Mouse (Mus musculus) CH12.LX (cell line): ENCODE data around the gene Elf5. TPM values are rescaled to one million over a fixed set of nuclear protein-coding genes. Genes with fewer than 3 reads are reported as not detected.

ENCODE experiments used
- DNase-seq: peaks from one replicate; pipeline ENCODE4 v3.0.0-alpha.2; 2013; ENCODE audit errors: extremely low read depth
- H3K27ac ChIP-seq: 2 replicates; pipeline ENCODE4 v1.5.1; 2012; ENCODE audit warnings: low read depth, mild to moderate bottlenecking, control low read depth, moderate library complexity; ENCODE audit not compliant: insufficient read depth
- H3K27me3 ChIP-seq: replicated peaks from 2 replicates; pipeline ENCODE3; 2012; ENCODE audit warnings: inconsistent platforms
- H3K36me3 ChIP-seq, 2 experiments: replicated peaks in 1 of 2; 2 replicates each; pipeline versions ENCODE3 to v1.6.1; 2012; ENCODE audit warnings: inconsistent platforms in 1 of 2, low read length in 1 of 2, mild to moderate bottlenecking in 1 of 2, mixed read lengths in 1 of 2, moderate library complexity in 1 of 2; ENCODE audit not compliant: control insufficient read depth in 1 of 2, insufficient read depth in 1 of 2
- H3K4me1 ChIP-seq, 2 experiments: 2 replicates each; pipeline ENCODE4 v1.6.1; 2012; ENCODE audit warnings: inconsistent platforms in 1 of 2, moderate library complexity in 1 of 2; ENCODE audit not compliant: insufficient read depth in 2 of 2, control insufficient read depth in 1 of 2
- H3K4me2 ChIP-seq: 2 replicates; pipeline ENCODE4 v1.6.1; 2012; ENCODE audit warnings: low read depth, mild to moderate bottlenecking, control low read depth; ENCODE audit not compliant: poor library complexity, insufficient read depth, severe bottlenecking
- H3K4me3 ChIP-seq, 3 experiments: fragments of 150-350 bp in 1 of 3; sonication (generic) in 1 of 3; replicated peaks in 1 of 3; 2 replicates each; pipeline versions ENCODE3 to v1.5.1; 2011 to 2012; ENCODE audit warnings: low read depth in 2 of 3, low read length in 2 of 3, mild to moderate bottlenecking in 2 of 3, moderate library complexity in 2 of 3, control low read depth in 1 of 3, improper control_type of control experiment in 1 of 3, inconsistent platforms in 1 of 3, mixed read lengths in 1 of 3; ENCODE audit not compliant: poor library complexity in 1 of 3
- H3K79me2 ChIP-seq: replicated peaks from 2 replicates; pipeline ENCODE4 v1.6.1; 2012; ENCODE audit warnings: mild to moderate bottlenecking, moderate library complexity; ENCODE audit not compliant: control insufficient read depth, poor library complexity, insufficient read depth, severe bottlenecking; ENCODE audit errors: extremely low read depth
- H3K9ac ChIP-seq: 2 replicates; pipeline ENCODE4 v1.6.1; 2012; ENCODE audit warnings: low read depth, mild to moderate bottlenecking, control low read depth, moderate library complexity; ENCODE audit not compliant: insufficient read depth
- H3K9me3 ChIP-seq: replicated peaks from 2 replicates; pipeline ENCODE3; 2012; ENCODE audit warnings: low read length, inconsistent platforms, mixed read lengths
- CHD2 ChIP-seq: IDR thresholded peaks from 2 replicates; pipeline ENCODE4 v1.6.1; 2011; ENCODE audit warnings: low read length, improper control_type of control experiment
- ETS1 ChIP-seq: conservative IDR thresholded peaks from 2 replicates; pipeline ENCODE4 v1.6.1; 2012; ENCODE audit warnings: low read depth, mild to moderate bottlenecking, inconsistent platforms, low read length, improper control_type of control experiment, moderate library complexity
- HCFC1 ChIP-seq: IDR thresholded peaks from 2 replicates; pipeline ENCODE4 v1.6.1; 2012; ENCODE audit warnings: low read depth, mild to moderate bottlenecking, inconsistent platforms, low read length, improper control_type of control experiment
- IRF4 ChIP-seq: IDR thresholded peaks from 2 replicates; pipeline ENCODE4 v1.6.1; 2014; ENCODE audit warnings: low read depth, mild to moderate bottlenecking, inconsistent platforms, low read length, improper control_type of control experiment
- JUN ChIP-seq: IDR thresholded peaks from 2 replicates; pipeline ENCODE4 v1.6.1; 2011; ENCODE audit warnings: low read depth, mild to moderate bottlenecking, low read length, improper control_type of control experiment, moderate library complexity; ENCODE audit not compliant: insufficient read depth
- JUND ChIP-seq: conservative IDR thresholded peaks from 2 replicates; pipeline ENCODE4 v1.6.1; 2011; ENCODE audit warnings: low read depth, low read length, improper control_type of control experiment
- KAT2A ChIP-seq: IDR thresholded peaks from 2 replicates; pipeline ENCODE4 v1.6.1; 2012; ENCODE audit warnings: low read length, improper control_type of control experiment, inconsistent platforms; ENCODE audit not compliant: insufficient replicate concordance
- MEF2A ChIP-seq: IDR thresholded peaks from 2 replicates; pipeline ENCODE4 v1.6.1; 2014; ENCODE audit warnings: low read depth, mild to moderate bottlenecking, inconsistent platforms, low read length, improper control_type of control experiment, borderline replicate concordance
- NRF1 ChIP-seq: IDR thresholded peaks from 2 replicates; pipeline ENCODE4 v1.6.1; 2014; ENCODE audit warnings: low read depth, mild to moderate bottlenecking, inconsistent platforms, low read length, improper control_type of control experiment, moderate library complexity
- POLR2A ChIP-seq: IDR thresholded peaks from 2 replicates; pipeline ENCODE4 v1.6.1; 2011; ENCODE audit warnings: low read depth, mild to moderate bottlenecking, improper control_type of control experiment, low read length
- RCOR1 ChIP-seq: conservative IDR thresholded peaks from 2 replicates; pipeline ENCODE4 v1.6.1; 2012; ENCODE audit warnings: low read depth, mild to moderate bottlenecking, inconsistent platforms, low read length, improper control_type of control experiment
- TBP ChIP-seq: conservative IDR thresholded peaks from 2 replicates; pipeline ENCODE4 v1.6.1; 2011; ENCODE audit warnings: low read depth, low read length, improper control_type of control experiment
- USF1 ChIP-seq: IDR thresholded peaks from 2 replicates; pipeline ENCODE4 v1.6.1; 2014; ENCODE audit warnings: low read depth, mild to moderate bottlenecking, inconsistent platforms, low read length, improper control_type of control experiment
- ZMIZ1 ChIP-seq: IDR thresholded peaks from 2 replicates; pipeline ENCODE4 v1.6.1; 2012; ENCODE audit warnings: low read depth, mild to moderate bottlenecking, inconsistent platforms, low read length, improper control_type of control experiment
- ZNF384 ChIP-seq: IDR thresholded peaks from 2 replicates; pipeline ENCODE4 v1.6.1; 2012; ENCODE audit warnings: low read depth, low read length, improper control_type of control experiment, inconsistent platforms
- dilution Hi-C: fragments of 300-500 bp; cut with MboI; formaldehyde crosslinking; loops from 2 replicates; pipeline ENCODE4 v1.14.3; 2020; ENCODE audit warnings: low sequenced_read_pairs; ENCODE audit not compliant: extremely low pct_unique_long_range_greater_than_20kb, extremely low pct_ligation_motif_present
- in situ Hi-C: fragments of 300-500 bp; cut with MboI; formaldehyde crosslinking; loops from 3 replicates; pipeline ENCODE4 v1.14.3; 2019; ENCODE audit warnings: low sequenced_read_pairs, low pct_ligation_motif_present, low pct_unique_long_range_greater_than_20kb, mixed read lengths
- polyA plus RNA-seq: library from polyadenylated mRNA; unstranded; fragments of >175 nt; gene quantifications from 2 replicates; pipeline ENCODE4 v1.2.1, GENCODE M21; 2012; ENCODE audit warnings: low read depth; ENCODE audit not compliant: insufficient read length
- total RNA-seq, 2 experiments: library from RNA; depleted of rRNA; stranded (reverse); fragments of 300-350 nt in 1 of 2; fragments of >200 nt in 1 of 2; gene quantifications; 2 replicates each; pipeline ENCODE4 v1.2.3; 2012 to 2014

Gene Elf5
- total and polyA plus RNA-seq, 3 experiments: not detected

- peak; percentile 35 for DNase-seq
- H3K4me1 ChIP-seq: peaks cover 14 to 53% of the 10 kb centered on the region in 2 experiments
- 0 out of 2 replicates have a peak, but pooled peaks cover 2% of the 10 kb centered on the region for H3K79me2 ChIP-seq
- H3K27me3 ChIP-seq: no peaks in the 10 kb centered on the region
- peak overlapping the region; percentile 61 to 81 (median 77) for H3K4me3 ChIP-seq
- dilution Hi-C loops: no loop called here
- H3K9ac ChIP-seq: peak overlapping the region; percentile 60; the same call in 1 of the 2 replicates
- no peaks in the 10 kb centered on the region for H3K9me3 ChIP-seq
- H3K27ac ChIP-seq: no peak overlapping the region
- in situ Hi-C loops: no loop called here
- TF ChIP-seq HCFC1: no peak
- 0 out of 2 replicates have a peak, but pooled peaks have one; percentile 11 for TF ChIP-seq TBP
- TF ChIP-seq NRF1: no peak
- TF ChIP-seq JUN: no peak
- peaks cover 2 to 26% of the 10 kb centered on the region in 2 experiments for H3K36me3 ChIP-seq
- peak overlapping the region; percentile 93 for H3K4me2 ChIP-seq
Measured at GRCm38 (mm10) chr2:103483289-103483985, 71.9 kb downstream of the Elf5 start.

- Histone ChIP-seq H3K27ac (no peak overlapping the region), H3K4me1 (peaks cover 16 to 59% of the 10 kb centered on the region in 2 experiments), H3K9me3 (no peaks in the 10 kb centered on the region), H3K27me3 (no peaks in the 10 kb centered on the region), H3K4me2 (peak overlapping the region; percentile 93), H3K4me3 (peak overlapping the region; percentile 61 to 81 (median 77)), H3K79me2 (0 out of 2 replicates have a peak, but pooled peaks cover 2% of the 10 kb centered on the region), H3K9ac (peak overlapping the region; percentile 60), H3K36me3 (peaks cover 2 to 23% of the 10 kb centered on the region in 2 experiments)
- dilution Hi-C loops: no loop called here
- DNase-seq: no peak
- no peak for TF ChIP-seq MEF2A
- no peak for TF ChIP-seq CHD2
- TF ChIP-seq RCOR1: no peak
- no peak for TF ChIP-seq ZNF384
- TF ChIP-seq JUN: no peak
- no peak for TF ChIP-seq IRF4
- no peak for TF ChIP-seq KAT2A
- TF ChIP-seq USF1: no peak
- no peak for TF ChIP-seq ZMIZ1
- TF ChIP-seq POLR2A: no peak
- TF ChIP-seq ETS1: no peak
- TF ChIP-seq JUND: no peak
- no peak for TF ChIP-seq NRF1
- no peak for TF ChIP-seq TBP
- in situ Hi-C loops: no loop called here
Measured at GRCm38 (mm10) chr2:103483986-103484520, 72.6 kb downstream of the Elf5 start.
